Mouse (Mus musculus): ENCODE measurements at regions not wholly inside any gene's neighbourhood (a gene's known extent, or its start where the extent isn't known, plus 50 kb on each side); places are given as distances from the start of the nearest gene placed in this dataset.

DNA sequence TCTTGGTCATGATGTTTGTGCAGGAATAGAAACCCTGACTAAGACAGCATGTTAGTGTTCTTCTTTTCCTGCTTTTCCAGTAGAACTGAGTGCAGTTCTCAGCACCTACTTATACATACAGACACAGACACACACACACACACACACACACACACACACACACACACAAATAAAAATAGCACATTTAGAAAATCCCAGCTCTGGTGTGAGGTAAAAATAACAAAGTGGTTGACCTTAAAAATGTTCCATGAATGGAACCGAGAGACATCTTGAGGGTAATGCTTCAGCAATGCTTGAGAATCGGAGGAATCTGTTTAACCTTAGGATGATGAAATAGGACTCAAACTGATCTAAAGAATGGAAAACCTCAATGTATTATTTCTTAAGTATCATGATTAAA is 84.4 kb upstream of the Ankrd1 start:
- no peak for TF ChIP-seq CTCF (IDR thresholded peaks at IDR 0.05; ENCODE audit: extremely low read depth, insufficient read depth, low read length)
- TF ChIP-seq POLR2A (IDR thresholded peaks at IDR 0.05; ENCODE audit: extremely low read depth, insufficient read depth, low read length), result no peak
